18 mouse cellular contexts compared by ENCODE assay signal in the genomic region with DNA sequence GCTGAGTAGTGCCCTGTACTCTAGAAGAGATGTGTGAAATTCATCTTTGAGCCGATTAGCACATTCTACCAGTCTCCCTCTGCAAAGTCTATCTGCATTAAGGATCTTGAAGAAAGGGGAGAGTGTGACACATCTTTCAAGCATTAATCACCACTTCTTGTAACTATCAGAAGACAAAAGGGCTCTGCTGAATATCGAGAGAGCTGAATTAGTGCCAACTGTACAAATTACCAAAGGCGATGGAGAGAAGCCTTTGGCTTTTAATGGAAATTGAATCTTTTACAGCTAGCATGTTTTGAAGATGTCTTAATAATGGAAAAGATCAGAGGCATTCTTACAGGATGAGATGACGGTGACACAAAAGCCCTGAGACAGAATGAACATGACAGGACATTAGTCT.
DNase-seq lines count a peak whose midpoint lies in the region; ATAC-seq and TF ChIP-seq lines count a peak whose summit lies in the region.
"Had no signal": no experiment of that assay in that cellular context is flagged by ENCODE, and none has a peak within 500 bp of the region (broad histone marks: within the 10 kb centered on the region; RNA-seq: fewer than 3 reads in every experiment).

No protein-coding gene starts in this region.

- no peak for TF ChIP-seq POLR2A in brain, embryonic 14.5 days (IDR thresholded peaks at IDR 0.05; ENCODE audit: borderline replicate concordance, extremely low read depth, insufficient read depth, insufficient read length, poor library complexity, severe bottlenecking)

- no peak overlapping the region for H3K4me3 ChIP-seq in left cerebral cortex, adult 2 months
- H3K4me3 ChIP-seq in forebrain, postnatal 0 days (ENCODE audit: low read depth, low read length): no peak overlapping the region
- no peak overlapping the region for H3K4me3 ChIP-seq in midbrain, postnatal 0 days (ENCODE audit: low read depth, low read length)
- H3K4me3 ChIP-seq: embryonic facial prominence, embryonic 10.5 days; erythroblast, embryonic 14.5 days; heart, embryonic 13.5 days; limb, embryonic 13.5 days; myocyte had no signal

- H3K9me3 ChIP-seq in forebrain, postnatal 0 days (ENCODE audit: low read length): no peaks in the 10 kb centered on the region
- H3K9me3 ChIP-seq in midbrain, postnatal 0 days (ENCODE audit: low read length): no peaks in the 10 kb centered on the region
- H3K9me3 ChIP-seq: embryonic facial prominence, embryonic 10.5 days; limb, embryonic 13.5 days had no signal

- DNase-seq in left cerebral cortex, adult 2 months (ENCODE audit: extremely low spot score in 1 of 2, low spot score in 2 of 2): no peak
- no peak for DNase-seq in left cerebral cortex, postnatal 36 days (ENCODE audit: low spot score in 2 of 2)
- DNase-seq in brain, embryonic 14.5 days (ENCODE audit: low read depth): peak; percentile 65
- no peak for DNase-seq in forebrain, postnatal 0 days
- no peak for DNase-seq in midbrain, postnatal 0 days (ENCODE audit: low spot score)
- no peak for DNase-seq in layer of hippocampus, adult 11-12 months (ENCODE audit: low spot score)
- DNase-seq in heart, adult 8-10 months (ENCODE audit: low spot score): no peak
- DNase-seq: cerebellum, adult 11-12 months; cerebellum, postnatal 36 days; heart, postnatal 36 days; thymus, postnatal 4 days had no signal

- intact Hi-C loops in left cerebral cortex, adult 2 months (cut with DNase I): loop anchor here (2.0 to 5.0 kb wide), 5 partner anchors 76 to 364 kb away; no protein-coding TSS in a partner anchor
- intact Hi-C loops in left cerebral cortex, postnatal 36 days (cut with DNase I): loop anchor here (2.0 to 5.0 kb wide), 2 partner anchors 84 to 160 kb away; no protein-coding TSS in a partner anchor

- peaks cover 31% of the 10 kb centered on the region for H3K4me1 ChIP-seq in forebrain, postnatal 0 days (ENCODE audit: insufficient read depth)
- H3K4me1 ChIP-seq in midbrain, postnatal 0 days (ENCODE audit: insufficient read depth, low read length): peaks cover 2% of the 10 kb centered on the region; the same call in 1 of the 2 replicates
- H3K4me1 ChIP-seq: heart, embryonic 13.5 days had no signal

- no peak overlapping the region for H3K9ac ChIP-seq in forebrain, postnatal 0 days
- 0 out of 2 replicates have a peak overlapping the region, but pooled peaks have one; percentile 19 for H3K9ac ChIP-seq in midbrain, postnatal 0 days (replicated peaks; ENCODE audit: low read length, poor library complexity, severe bottlenecking)
- H3K9ac ChIP-seq: heart, embryonic 13.5 days; limb, embryonic 13.5 days; liver, embryonic 14.5 days had no signal

- H3K36me3 ChIP-seq in forebrain, postnatal 0 days (ENCODE audit: insufficient read depth): no peaks in the 10 kb centered on the region
- H3K36me3 ChIP-seq in midbrain, postnatal 0 days (ENCODE audit: insufficient read depth, low read length): no peaks in the 10 kb centered on the region
- H3K36me3 ChIP-seq: embryonic facial prominence, embryonic 10.5 days; heart, embryonic 13.5 days; limb, embryonic 13.5 days had no signal

- ATAC-seq in forebrain, postnatal 0 days: no peak; the same call in 1 of the 2 replicates
- no peak for ATAC-seq in midbrain, postnatal 0 days (ENCODE audit: low FRiP score)
- ATAC-seq: intestine, embryonic 16.5 days had no signal

- 0 out of 2 replicates have a peak overlapping the region, but pooled peaks have one; percentile 2 for H3K4me2 ChIP-seq in forebrain, postnatal 0 days (ENCODE audit: low read depth)
- H3K4me2 ChIP-seq in midbrain, postnatal 0 days (ENCODE audit: low read depth, low read length, poor library complexity, severe bottlenecking): no peak overlapping the region
- H3K4me2 ChIP-seq: heart, embryonic 13.5 days; limb, embryonic 13.5 days had no signal

- no peaks in the 10 kb centered on the region for H3K27me3 ChIP-seq in forebrain, postnatal 0 days (ENCODE audit: insufficient read depth, low read length)
- no peaks in the 10 kb centered on the region for H3K27me3 ChIP-seq in midbrain, postnatal 0 days (ENCODE audit: insufficient read depth, low read length)
- H3K27me3 ChIP-seq: heart, embryonic 13.5 days; limb, embryonic 13.5 days had no signal

- 22% methylated on average over 4 of the region's 4 CpGs for WGBS in forebrain, postnatal 0 days
- whole genome bisulfite sequencing in midbrain, postnatal 0 days: 27% methylated on average over 4 of the region's 4 CpGs

- no peak for TF ChIP-seq CTCF in left cerebral cortex, adult 2 months (IDR thresholded peaks at IDR 0.05)
- no peak for TF ChIP-seq CTCF in brain, embryonic 14.5 days (IDR thresholded peaks at IDR 0.05; ENCODE audit: borderline replicate concordance, extremely low read depth, insufficient read depth, insufficient read length)
- no peak for TF ChIP-seq CTCF in forebrain, postnatal 0 days (IDR thresholded peaks at IDR 0.05; ENCODE audit: low read depth)
- TF ChIP-seq CTCF in midbrain, postnatal 0 days (IDR thresholded peaks at IDR 0.05): no peak

- peak overlapping the region; percentile 82 for H3K27ac ChIP-seq in left cerebral cortex, adult 2 months
- peak overlapping the region; percentile 74 for H3K27ac ChIP-seq in forebrain, postnatal 0 days (ENCODE audit: low read depth, low read length)
- peak overlapping the region; percentile 57 for H3K27ac ChIP-seq in midbrain, postnatal 0 days (ENCODE audit: low read depth, low read length)
- H3K27ac ChIP-seq: embryonic facial prominence, embryonic 10.5 days; heart, embryonic 13.5 days; limb, embryonic 13.5 days; liver, embryonic 14.5 days had no signal
